ENCODE assay signal across 21 mouse cellular contexts in genomic region chr17:71193019-71193418, GRCm38 (mm10). TPM values are rescaled to one million over a fixed set of nuclear protein-coding genes. Genes with fewer than 3 reads are reported as not detected.
DNase-seq lines count a peak whose midpoint lies in the region; ATAC-seq and TF ChIP-seq lines count a peak whose summit lies in the region.
"Had no signal": no experiment of that assay in that cellular context is flagged by ENCODE, and none has a peak within 500 bp of the region (broad histone marks: within the 10 kb centered on the region; RNA-seq: fewer than 3 reads in every experiment).

No protein-coding gene starts in this region.

- 85% methylated on average over 1 of the region's 1 CpGs for WGBS in kidney, embryonic 15.5 days
- WGBS in midbrain, embryonic 13.5 days: 79% methylated on average over 1 of the region's 1 CpGs

- peaks cover 42% of the 10 kb centered on the region for H3K4me1 ChIP-seq in kidney, embryonic 15.5 days
- H3K4me1 ChIP-seq in megakaryocyte, embryonic 14.5 days: peaks cover 88% of the 10 kb centered on the region
- peaks cover 9% of the 10 kb centered on the region for H3K4me1 ChIP-seq in midbrain, embryonic 13.5 days (replicated peaks)
- H3K4me1 ChIP-seq: hindbrain, embryonic 10.5 days had no signal

- 0 out of 2 replicates have a peak overlapping the region, but pooled peaks have one; percentile 19 for H3K27ac ChIP-seq in kidney, embryonic 15.5 days
- H3K27ac ChIP-seq in midbrain, embryonic 13.5 days: no peak overlapping the region; the same call in 1 of the 2 replicates
- H3K27ac ChIP-seq: hindbrain, embryonic 10.5 days; hindbrain, embryonic 14.5 days had no signal

- TF ChIP-seq POLR2A in myocyte (IDR thresholded peaks at IDR 0.05; ENCODE audit: insufficient read length, low read depth): no peak

- no peaks in the 10 kb centered on the region for H3K9me3 ChIP-seq in kidney, embryonic 15.5 days (replicated peaks)
- H3K9me3 ChIP-seq in megakaryocyte, embryonic 14.5 days: no peaks in the 10 kb centered on the region
- peaks cover 5% of the 10 kb centered on the region; the same call in 1 of the 2 replicates for H3K9me3 ChIP-seq in midbrain, embryonic 13.5 days
- H3K9me3 ChIP-seq: forebrain, embryonic 12.5 days had no signal

- no peak for ATAC-seq in kidney, embryonic 15.5 days (replicated peaks; ENCODE audit: low FRiP score)
- ATAC-seq in megakaryocyte, adult 5-6 weeks (ENCODE audit: poor library complexity, severe bottlenecking): no peak
- ATAC-seq in granulocyte monocyte progenitor cell, adult 5-6 weeks (replicated peaks; ENCODE audit: poor library complexity, severe bottlenecking): 0 out of 2 replicates have a peak, but pooled peaks have one; percentile 36
- no peak for ATAC-seq in midbrain, embryonic 13.5 days
- ATAC-seq: activated CD4-positive, CD25-positive, alpha-beta regulatory T cell, adult 4 months; CD4-positive, CD25-positive, alpha-beta regulatory T cell, adult 4 months; forebrain, embryonic 16.5 days had no signal

- no peak overlapping the region for H3K4me3 ChIP-seq in kidney, embryonic 15.5 days (replicated peaks)
- H3K4me3 ChIP-seq in megakaryocyte, embryonic 14.5 days (replicated peaks): peak overlapping the region; percentile 18
- no peak overlapping the region for H3K4me3 ChIP-seq in myocyte
- H3K4me3 ChIP-seq in midbrain, embryonic 13.5 days (replicated peaks): no peak overlapping the region
- H3K4me3 ChIP-seq: forebrain, embryonic 12.5 days; heart, embryonic 12.5 days; hindbrain, embryonic 10.5 days had no signal

- no peak overlapping the region for H3ac ChIP-seq in myocyte (ENCODE audit: control insufficient read depth, insufficient read length)

- no peak overlapping the region for H3K9ac ChIP-seq in kidney, embryonic 15.5 days
- no peak overlapping the region for H3K9ac ChIP-seq in midbrain, embryonic 13.5 days (replicated peaks)
- H3K9ac ChIP-seq: forebrain, embryonic 12.5 days; heart, embryonic 12.5 days; hindbrain, embryonic 14.5 days had no signal

- intact Hi-C loops in left cerebral cortex, postnatal 14 days (cut with DNase I): no loop called here

- no peak overlapping the region for H3K4me2 ChIP-seq in kidney, embryonic 15.5 days
- peak overlapping the region; percentile 4 for H3K4me2 ChIP-seq in myocyte (ENCODE audit: low read depth)
- no peak overlapping the region for H3K4me2 ChIP-seq in midbrain, embryonic 13.5 days (replicated peaks)
- H3K4me2 ChIP-seq: forebrain, embryonic 12.5 days; heart, embryonic 12.5 days; hindbrain, embryonic 14.5 days had no signal

- peaks cover 93% of the 10 kb centered on the region for H3K79me2 ChIP-seq in myocyte (ENCODE audit: control insufficient read depth, insufficient read depth)

- H3K27me3 ChIP-seq in kidney, embryonic 15.5 days: no peaks in the 10 kb centered on the region
- H3K27me3 ChIP-seq in megakaryocyte, embryonic 14.5 days (replicated peaks): no peaks in the 10 kb centered on the region
- H3K27me3 ChIP-seq in myocyte (ENCODE audit: control insufficient read depth, insufficient read depth, insufficient read length): no peaks in the 10 kb centered on the region
- H3K27me3 ChIP-seq in midbrain, embryonic 13.5 days: no peaks in the 10 kb centered on the region
- H3K27me3 ChIP-seq: forebrain, embryonic 12.5 days; heart, embryonic 12.5 days; Patski had no signal

- peaks cover 5% of the 10 kb centered on the region; the same call in 1 of the 2 replicates for H3K36me3 ChIP-seq in kidney, embryonic 15.5 days
- H3K36me3 ChIP-seq in megakaryocyte, embryonic 14.5 days (replicated peaks; ENCODE audit: low read length): peaks cover 26% of the 10 kb centered on the region
- no peaks in the 10 kb centered on the region for H3K36me3 ChIP-seq in myocyte (ENCODE audit: control insufficient read depth, insufficient read depth)
- no peaks in the 10 kb centered on the region for H3K36me3 ChIP-seq in midbrain, embryonic 13.5 days
- H3K36me3 ChIP-seq: forebrain, embryonic 12.5 days had no signal

- DNase-seq in kidney, adult 18-20 months: no peak
- DNase-seq in left cerebral cortex, postnatal 14 days (ENCODE audit: low spot score in 2 of 2): no peak
- DNase-seq: adrenal gland, adult 2 months; adrenal gland, postnatal 36 days; cerebellum, adult 2 months; cerebellum, postnatal 10 days; gastrocnemius, postnatal 10 days had no signal

TF ChIP-seq in myocyte, 11 proteins besides CTCF, POLR2A, EP300 and RAD21:
- TF ChIP-seq CEBPB (IDR thresholded peaks at IDR 0.05; ENCODE audit: insufficient read depth, poor library complexity, severe bottlenecking): peak; percentile 48; the same call in 1 of the 2 replicates
- TF ChIP-seq USF1 (IDR thresholded peaks at IDR 0.05; ENCODE audit: low read depth): no peak
- TF ChIP-seq SRF (IDR thresholded peaks at IDR 0.05; ENCODE audit: control insufficient read depth, insufficient read length, low read depth): no peak

RNA-seq across cellular contexts. Expression of gene Lpin2, which starts 10.7 kb away (rescaled TPM):
- 70.7 and 75.3 TPM in 2 replicates for polyA plus RNA-seq in kidney, embryonic 15.5 days (2015; fragmentation: Nextera tagmentation; extraction: Ambion mirVana)
- polyA plus RNA-seq in megakaryocyte, embryonic 14.5 days (2012; ENCODE audit: insufficient read depth, low replicate concordance): 7.6 TPM in 2 replicates
- total RNA-seq in megakaryocyte, adult 5-6 weeks (2015): 21.7 and 25.3 TPM in 2 replicates
- 31.4 and 38.1 TPM in 2 replicates for total RNA-seq in megakaryocyte, adult 5-6 weeks (2017)
- total RNA-seq in granulocyte monocyte progenitor cell, adult 5-6 weeks (2014; fragmentation: Nextera tagmentation): 27.0 and 27.9 TPM in 2 replicates
- total RNA-seq in granulocyte monocyte progenitor cell, adult 5-6 weeks (2017): 24.9 and 42.3 TPM in 2 replicates
- polyA plus RNA-seq in myocyte (2012; fragmentation: generic; extraction: Trizol): 6.4 TPM
- polyA plus RNA-seq in midbrain, embryonic 13.5 days (2015; fragmentation: Nextera tagmentation; extraction: Ambion mirVana): 35.3 and 35.5 TPM in 2 replicates
- total RNA-seq in left cerebral cortex, postnatal 14 days (2021): 10 to 100 TPM; 79.9 to 84.3 TPM
